Mouse (Mus musculus) heart, embryonic 10.5 days (tissue): ENCODE measurements around the gene Nfib. TPM values are rescaled to one million over a fixed set of nuclear protein-coding genes. Genes with fewer than 3 reads are reported as not detected.

Experiments used
- DNase-seq: peaks from one replicate; pipeline ENCODE4 v3.0.0-alpha.2; 2017; ENCODE audit warnings: low spot score
- H3K27ac ChIP-seq: fragments of 300-500 bp; sonication (generic); 2 replicates; pipeline ENCODE4 v1.5.1; 2016; ENCODE audit warnings: mild to moderate bottlenecking
- H3K27me3 ChIP-seq: fragments of 300-500 bp; sonication (generic); 2 replicates; pipeline ENCODE4 v1.6.1; 2016; ENCODE audit warnings: mild to moderate bottlenecking; ENCODE audit not compliant: poor library complexity, insufficient read depth, severe bottlenecking
- H3K36me3 ChIP-seq: fragments of 300-500 bp; sonication (generic); 2 replicates; pipeline ENCODE4 v1.6.1; 2016; ENCODE audit warnings: mild to moderate bottlenecking, moderate library complexity
- H3K4me1 ChIP-seq: fragments of 300-500 bp; sonication (generic); 2 replicates; pipeline ENCODE4 v1.6.1; 2016; ENCODE audit warnings: mild to moderate bottlenecking
- H3K4me3 ChIP-seq: fragments of 300-500 bp; sonication (generic); 2 replicates; pipeline ENCODE4 v1.5.1; 2016; ENCODE audit warnings: mild to moderate bottlenecking, moderate library complexity
- H3K9me3 ChIP-seq: fragments of 300-500 bp; sonication (generic); 2 replicates; pipeline ENCODE4 v1.6.1; 2016; ENCODE audit warnings: mild to moderate bottlenecking, moderate library complexity
- WGBS: fragments of 180-500 bp; shearing (Covaris S2); methylation state at CpG from one replicate; pipeline ENCODE4 v1.1.7; 2016; 5-methylcytosine and 5-hydroxymethylcytosine counted together
- polyA plus RNA-seq: library from polyadenylated mRNA; unstranded; fragments of >200 nt; fragmentation: Nextera tagmentation; extraction: Ambion mirVana; gene quantifications from 2 replicates; pipeline ENCODE4 v1.2.1, GENCODE M21; 2016

Gene Nfib
- polyA plus RNA-seq, 1 experiment from 2014 or later = 38.1 TPM

- DNase-seq = no peak
- H3K27ac ChIP-seq = no peak overlapping the region
- H3K4me1 ChIP-seq = peaks cover 28% of the 10 kb centered on the region
- H3K36me3 ChIP-seq = no peaks in the 10 kb centered on the region
- 61% methylated on average over 4 of the region's 4 CpGs for WGBS
- no peaks in the 10 kb centered on the region for H3K9me3 ChIP-seq
- H3K27me3 ChIP-seq = no peaks in the 10 kb centered on the region
- no peak overlapping the region for H3K4me3 ChIP-seq
Observed at GRCm38 (mm10) chr4:82393021-82393420, 312.5 kb downstream of the Nfib start.

- H3K4me3 ChIP-seq = no peak overlapping the region
- no peaks in the 10 kb centered on the region for H3K27me3 ChIP-seq
- H3K4me1 ChIP-seq = peaks cover 33% of the 10 kb centered on the region
- 78% methylated on average over 9 of the region's 9 CpGs for WGBS
- H3K36me3 ChIP-seq = no peaks in the 10 kb centered on the region
- no peak for DNase-seq
- no peak overlapping the region for H3K27ac ChIP-seq
- no peaks in the 10 kb centered on the region for H3K9me3 ChIP-seq
Observed at GRCm38 (mm10) chr4:82392496-82392895, 313.1 kb downstream of the Nfib start.

- Histone ChIP-seq H3K4me1 (peaks cover 38% of the 10 kb centered on the region), H3K4me3 (no peak overlapping the region), H3K36me3 (no peaks in the 10 kb centered on the region), H3K27ac (no peak overlapping the region), H3K27me3 (no peaks in the 10 kb centered on the region), H3K9me3 (no peaks in the 10 kb centered on the region)
- WGBS = 66% methylated on average over 6 of the region's 6 CpGs
- DNase-seq = no peak
Observed at GRCm38 (mm10) chr4:82391726-82392472, 313.7 kb downstream of the Nfib start.

- Histone ChIP-seq H3K4me1 (peaks cover 47% of the 10 kb centered on the region), H3K27me3 (no peaks in the 10 kb centered on the region), H3K4me3 (no peak overlapping the region), H3K9me3 (no peaks in the 10 kb centered on the region), H3K36me3 (no peaks in the 10 kb centered on the region), H3K27ac (no peak overlapping the region)
- 53% methylated on average over 2 of the region's 2 CpGs for WGBS
- no peak for DNase-seq
Observed at GRCm38 (mm10) chr4:82390545-82390944, 315.0 kb downstream of the Nfib start.

- WGBS = 91% methylated on average over 1 of the region's 1 CpGs
- no peak for DNase-seq
- H3K27ac ChIP-seq = no peak overlapping the region
- no peaks in the 10 kb centered on the region for H3K9me3 ChIP-seq
- H3K4me1 ChIP-seq = peaks cover 53% of the 10 kb centered on the region
- no peak overlapping the region for H3K4me3 ChIP-seq
- H3K27me3 ChIP-seq = no peaks in the 10 kb centered on the region
- H3K36me3 ChIP-seq = no peaks in the 10 kb centered on the region
Observed at GRCm38 (mm10) chr4:82389876-82390275, 315.7 kb downstream of the Nfib start.

- peaks cover 55% of the 10 kb centered on the region for H3K4me1 ChIP-seq
- no peak overlapping the region for H3K4me3 ChIP-seq
- H3K9me3 ChIP-seq = no peaks in the 10 kb centered on the region
- DNase-seq = no peak
- H3K27ac ChIP-seq = no peak overlapping the region
- H3K36me3 ChIP-seq = no peaks in the 10 kb centered on the region
- H3K27me3 ChIP-seq = no peaks in the 10 kb centered on the region
- 65% methylated on average over 4 of the region's 4 CpGs for WGBS
Observed at GRCm38 (mm10) chr4:82387620-82388019, 317.9 kb downstream of the Nfib start.

GRCm38 (mm10) chr4:82386222-82386993 is 319.1 kb downstream of the Nfib start:
- Histone ChIP-seq H3K36me3 (no peaks in the 10 kb centered on the region), H3K4me1 (peaks cover 51% of the 10 kb centered on the region)
- no peak for DNase-seq

GRCm38 (mm10) chr4:82385638-82386037 is 319.9 kb downstream of the Nfib start:
- H3K27ac ChIP-seq = peak overlapping the region; percentile 49; the same call in 1 of the 2 replicates
- H3K4me3 ChIP-seq = no peak overlapping the region
- 0 out of 2 replicates have a peak, but pooled peaks cover 4% of the 10 kb centered on the region for H3K36me3 ChIP-seq
- DNase-seq = no peak
- 38% methylated on average over 4 of the region's 4 CpGs for WGBS
- H3K27me3 ChIP-seq = no peaks in the 10 kb centered on the region
- H3K9me3 ChIP-seq = no peaks in the 10 kb centered on the region
- H3K4me1 ChIP-seq = peaks cover 44% of the 10 kb centered on the region

More at GRCm38 (mm10) chr4:82386222-82386993, 319.1 kb downstream of the Nfib start:
- 71% methylated on average over 4 of the region's 4 CpGs for WGBS
- no peak overlapping the region for H3K4me3 ChIP-seq
- H3K27me3 ChIP-seq = no peaks in the 10 kb centered on the region
- H3K27ac ChIP-seq = no peak overlapping the region
- no peaks in the 10 kb centered on the region for H3K9me3 ChIP-seq

GRCm38 (mm10) chr4:82383991-82384731 is 321.4 kb downstream of the Nfib start:
- Histone ChIP-seq H3K4me1 (peaks cover 42% of the 10 kb centered on the region), H3K9me3 (no peaks in the 10 kb centered on the region), H3K27me3 (no peaks in the 10 kb centered on the region), H3K4me3 (no peak overlapping the region), H3K27ac (peak overlapping the region; percentile 49; the same call in 1 of the 2 replicates), H3K36me3 (0 out of 2 replicates have a peak, but pooled peaks cover 4% of the 10 kb centered on the region)
- no peak for DNase-seq
- 51% methylated on average over 11 of the region's 11 CpGs for WGBS

- Histone ChIP-seq H3K27ac (no peak overlapping the region), H3K27me3 (no peaks in the 10 kb centered on the region), H3K4me3 (no peak overlapping the region), H3K36me3 (0 out of 2 replicates have a peak, but pooled peaks cover 4% of the 10 kb centered on the region), H3K4me1 (peaks cover 42% of the 10 kb centered on the region), H3K9me3 (no peaks in the 10 kb centered on the region)
- WGBS = 78% methylated on average over 8 of the region's 8 CpGs
- DNase-seq = no peak
Observed at GRCm38 (mm10) chr4:82383346-82383745, 322.2 kb downstream of the Nfib start.

- Histone ChIP-seq H3K4me3 (no peak overlapping the region), H3K9me3 (no peaks in the 10 kb centered on the region), H3K36me3 (0 out of 2 replicates have a peak, but pooled peaks cover 4% of the 10 kb centered on the region), H3K4me1 (peaks cover 29% of the 10 kb centered on the region), H3K27me3 (no peaks in the 10 kb centered on the region), H3K27ac (no peak overlapping the region)
- WGBS = 78% methylated on average over 1 of the region's 1 CpGs
- DNase-seq = no peak
Observed at GRCm38 (mm10) chr4:82381786-82382185, 323.8 kb downstream of the Nfib start.

- Histone ChIP-seq H3K27ac (no peak overlapping the region), H3K4me1 (peaks cover 18% of the 10 kb centered on the region; the same call in 1 of the 2 replicates), H3K9me3 (no peaks in the 10 kb centered on the region), H3K27me3 (no peaks in the 10 kb centered on the region), H3K36me3 (0 out of 2 replicates have a peak, but pooled peaks cover 4% of the 10 kb centered on the region), H3K4me3 (no peak overlapping the region)
- DNase-seq = no peak
Observed at GRCm38 (mm10) chr4:82380578-82380977, 325.0 kb downstream of the Nfib start.
